Mouse (Mus musculus): ENCODE measurements around the gene Vmn1r157.
"Not testable (repeated sequence)": the region's sequence is repeated elsewhere in the genome, so short reads cannot be mapped to it uniquely, and the experiment has no call there.

- not testable (repeated sequence) for TF ChIP-seq CTCF (conservative IDR thresholded peaks at IDR 0.05; ENCODE audit: insufficient read depth, insufficient read length, low read depth, low read length); POLR2A (IDR thresholded peaks at IDR 0.05; ENCODE audit: low read depth, low read length)
Measured at GRCm38 (mm10) chr7:22775981-22776380, 14.5 kb downstream of the Vmn1r157 start.

Measured in kidney, adult 2 months (tissue).